Mouse (Mus musculus) testis, adult 2 months (tissue): ENCODE data around the gene Arpc1b.

ENCODE experiments used
- CTCF ChIP-seq: fragments of 200-500 bp; IDR thresholded peaks from 2 replicates; pipeline ENCODE4 v1.5.1; 2012; ENCODE audit warnings: low read depth, mild to moderate bottlenecking, inconsistent platforms, low read length, moderate library complexity; ENCODE audit not compliant: control insufficient read depth, insufficient read depth, insufficient replicate concordance
- POLR2A ChIP-seq: fragments of 200-500 bp; IDR thresholded peaks from 2 replicates; pipeline ENCODE4 v1.6.1; 2012; ENCODE audit warnings: low read depth, mild to moderate bottlenecking, inconsistent platforms, low read length, moderate library complexity; ENCODE audit not compliant: control insufficient read depth

DNA sequence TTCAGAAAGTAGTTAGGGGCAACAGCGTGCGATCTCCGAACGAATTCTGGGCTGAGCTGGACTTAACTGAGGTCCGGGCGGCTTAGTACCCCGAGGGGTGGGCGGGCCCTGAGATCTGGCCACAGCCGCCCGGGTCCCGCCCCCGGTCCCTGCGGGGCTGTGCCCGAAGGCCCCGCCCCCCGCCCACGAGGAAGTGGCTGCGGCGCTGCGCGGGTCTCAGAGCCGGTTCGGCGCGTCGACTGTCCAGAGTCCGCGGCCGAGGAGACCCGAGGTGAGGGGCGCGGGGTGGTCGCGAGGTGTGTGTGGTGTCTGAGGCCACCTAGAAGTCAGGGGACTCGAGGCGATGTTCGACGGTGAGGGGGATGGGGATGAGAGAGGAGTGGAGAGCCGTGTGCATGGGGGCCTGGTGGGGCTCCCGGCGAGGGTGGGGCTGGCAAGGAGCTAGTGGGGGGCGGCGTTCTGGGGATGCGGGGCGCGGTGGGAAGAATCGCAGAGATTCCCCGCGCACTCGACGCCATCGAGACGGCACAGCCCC, at the start of gene Arpc1b:
- TF ChIP-seq POLR2A (0 out of 2 replicates have a peak, but pooled peaks have one; percentile 36), CTCF (no peak)
